Mouse (Mus musculus): ENCODE data around the gene Ube2d3.
"Not testable (repeated sequence)": the region's sequence is repeated elsewhere in the genome, so short reads cannot be mapped to it uniquely, and the experiment has no call there.

- TF ChIP-seq CTCF (IDR thresholded peaks at IDR 0.05), result 0 out of 2 replicates have a peak, but pooled peaks have one; percentile 9
- not testable (repeated sequence) for TF ChIP-seq POLR2A, EP300 (IDR thresholded peaks at IDR 0.05; ENCODE audit: insufficient read depth, low read depth, low read length)
Measured at GRCm38 (mm10) chr3:135497956-135498355, 60.0 kb downstream of the Ube2d3 start.

Measured in heart, adult 2 months (tissue).